Mouse (Mus musculus) intestine, embryonic 16.5 days (tissue): ENCODE results near the gene Hnrnpdl. TPM values are rescaled to one million over a fixed set of nuclear protein-coding genes. Genes with fewer than 3 reads are reported as not detected.
A peak's percentile ranks its signal among the peaks of the same experiment; 100 is the strongest.

Experiments
- ATAC-seq: fragments of 200-750 bp; cut with Nextera tagmentation; 2 replicates; pipeline ENCODE4 v1.8.0; 2017; ENCODE audit warnings: moderate TSS enrichment, moderate library complexity
- H3K27ac ChIP-seq: fragments of 300-500 bp; sonication (generic); 2 replicates; pipeline ENCODE4 v1.5.1; 2014; ENCODE audit warnings: mild to moderate bottlenecking, low read length
- H3K27me3 ChIP-seq: fragments of 300-500 bp; sonication (generic); replicated peaks from 2 replicates; pipeline ENCODE4 v1.6.1; 2014; ENCODE audit warnings: low read length, control low read depth, mixed read lengths; ENCODE audit not compliant: control insufficient read depth, insufficient read depth
- H3K36me3 ChIP-seq: fragments of 300-500 bp; sonication (generic); 2 replicates; pipeline ENCODE4 v1.6.1; 2014; ENCODE audit warnings: low read length, control low read depth; ENCODE audit not compliant: control insufficient read depth, insufficient read depth
- H3K4me1 ChIP-seq: fragments of 300-500 bp; sonication (generic); 2 replicates; pipeline ENCODE4 v1.6.1; 2014; ENCODE audit warnings: low read length, control low read depth, mixed read lengths; ENCODE audit not compliant: control insufficient read depth, insufficient read depth
- H3K4me2 ChIP-seq: fragments of 300-500 bp; sonication (generic); 2 replicates; pipeline ENCODE4 v1.6.1; 2014; ENCODE audit warnings: low read depth, low read length, control low read depth
- H3K4me3 ChIP-seq: fragments of 300-500 bp; sonication (generic); 2 replicates; pipeline ENCODE4 v1.5.1; 2014; ENCODE audit warnings: mild to moderate bottlenecking, low read length
- H3K9ac ChIP-seq: fragments of 300-500 bp; sonication (generic); 2 replicates; pipeline ENCODE4 v1.6.1; 2014; ENCODE audit warnings: low read depth, low read length
- H3K9me3 ChIP-seq: fragments of 300-500 bp; sonication (generic); 2 replicates; pipeline ENCODE4 v1.6.1; 2016; ENCODE audit warnings: low read length, control low read depth; ENCODE audit not compliant: control insufficient read depth
- WGBS: fragments of 180-500 bp; shearing (Covaris S2); extraction: QIAGEN DNeasy Blood & Tissue Kit; methylation state at CpG from one replicate; pipeline ENCODE4 v1.1.7; 2014; 5-methylcytosine and 5-hydroxymethylcytosine counted together
- polyA plus RNA-seq: library from polyadenylated mRNA; unstranded; fragments of >200 nt; fragmentation: Nextera tagmentation; extraction: Ambion mirVana; gene quantifications from 2 replicates; pipeline ENCODE4 v1.2.1, GENCODE M21; 2015

The Hnrnpdl gene
- polyA plus RNA-seq, 1 experiment from 2014 or later = 102 TPM

GRCm38 (mm10) chr5:100040281-100040784, 869 bp upstream of the Hnrnpdl start:
- Histone ChIP-seq H3K4me2 (peak overlapping the region; percentile 72), H3K9ac (peak overlapping the region; percentile 93)
- WGBS = 1% methylated on average over 19 of the region's 19 CpGs

DNA sequence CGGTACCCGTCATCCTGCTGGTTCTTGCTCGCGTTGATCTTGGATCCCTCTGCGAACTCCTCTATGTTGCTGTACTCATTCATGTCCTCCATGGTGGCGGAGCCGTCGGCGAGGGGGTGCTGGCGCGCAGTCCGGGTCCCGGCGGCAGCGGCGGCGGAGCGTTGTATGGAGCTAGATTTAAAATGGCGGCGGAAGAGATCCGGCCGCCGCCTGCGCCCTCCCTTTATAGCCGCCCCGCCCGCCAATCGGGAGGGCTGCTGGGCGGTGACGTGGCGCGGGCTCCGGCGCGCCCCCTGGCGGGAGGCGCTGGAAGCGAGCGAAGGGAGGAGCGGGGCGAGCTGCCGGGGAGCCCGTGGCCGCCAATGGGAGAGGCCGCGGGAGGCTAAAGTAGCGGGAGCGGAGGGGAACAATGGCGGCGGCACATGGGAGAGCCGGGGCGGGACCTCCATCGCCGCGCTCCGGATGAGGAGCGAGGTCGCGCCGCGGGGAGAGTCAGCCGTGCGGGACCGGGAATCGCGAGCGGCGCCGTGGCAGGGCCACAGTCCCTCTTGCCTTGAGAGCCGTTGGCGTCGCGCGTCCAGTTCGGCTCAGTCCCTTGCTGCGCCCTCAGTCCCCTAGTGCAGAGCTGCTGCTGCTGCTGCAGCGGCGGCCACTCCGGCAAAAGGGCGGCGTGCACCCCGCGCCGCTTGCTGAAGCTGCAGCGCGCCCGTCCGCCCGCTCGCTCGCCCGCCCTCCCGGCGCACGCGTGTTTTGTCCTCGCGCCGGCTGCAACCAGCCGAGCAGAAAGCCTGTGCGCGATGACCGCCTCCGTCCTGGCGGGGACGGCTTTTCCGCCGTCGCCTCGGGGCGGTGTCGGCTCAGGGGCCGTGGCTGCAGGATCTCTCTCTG, 506 bp downstream of the Hnrnpdl start:
- Histone ChIP-seq H3K9me3 (no peaks in the 10 kb centered on the region), H3K27ac (peak overlapping the region; percentile 98), H3K27me3 (no peaks in the 10 kb centered on the region), H3K4me2 (peak overlapping the region; percentile 55), H3K9ac (peak overlapping the region; percentile 97), H3K4me1 (peaks cover 26% of the 10 kb centered on the region), H3K36me3 (peaks cover 9% of the 10 kb centered on the region; the same call in 1 of the 2 replicates), H3K4me3 (peak overlapping the region; percentile 94)
- WGBS = under 1% methylated on average over 107 of the region's 113 CpGs
- ATAC-seq = peak; percentile 72

More at GRCm38 (mm10) chr5:100040281-100040784, 869 bp upstream of the Hnrnpdl start:
- H3K36me3 ChIP-seq = 0 out of 2 replicates have a peak, but pooled peaks cover 3% of the 10 kb centered on the region
- H3K9me3 ChIP-seq = no peaks in the 10 kb centered on the region
- H3K27me3 ChIP-seq = no peaks in the 10 kb centered on the region
- H3K4me3 ChIP-seq = peak overlapping the region; percentile 94
- no peak for ATAC-seq
- peak overlapping the region; percentile 86 for H3K27ac ChIP-seq
- peaks cover 32% of the 10 kb centered on the region for H3K4me1 ChIP-seq

- Histone ChIP-seq H3K9ac (peak overlapping the region; percentile 95), H3K36me3 (peaks cover 9% of the 10 kb centered on the region; the same call in 1 of the 2 replicates), H3K27me3 (no peaks in the 10 kb centered on the region), H3K4me1 (peaks cover 20% of the 10 kb centered on the region), H3K4me2 (peak overlapping the region; percentile 93), H3K9me3 (no peaks in the 10 kb centered on the region), H3K4me3 (peak overlapping the region; percentile 94), H3K27ac (peak overlapping the region; percentile 86)
- ATAC-seq = peak; percentile 26
- WGBS = 1% methylated on average over 41 of the region's 45 CpGs
Measured at GRCm38 (mm10) chr5:100037965-100038713, 1.3 kb downstream of the Hnrnpdl start.

- Histone ChIP-seq H3K4me2 (peak overlapping the region; percentile 93), H3K36me3 (peaks cover 17% of the 10 kb centered on the region; the same call in 1 of the 2 replicates), H3K4me3 (peak overlapping the region; percentile 94), H3K9ac (peak overlapping the region; percentile 34; the same call in 1 of the 2 replicates), H3K9me3 (no peaks in the 10 kb centered on the region), H3K4me1 (peaks cover 17% of the 10 kb centered on the region), H3K27ac (no peak overlapping the region), H3K27me3 (no peaks in the 10 kb centered on the region)
- 10% methylated on average over 7 of the region's 7 CpGs for WGBS
- ATAC-seq = no peak
Measured at GRCm38 (mm10) chr5:100036681-100037080, 2.8 kb downstream of the Hnrnpdl start.

DNA sequence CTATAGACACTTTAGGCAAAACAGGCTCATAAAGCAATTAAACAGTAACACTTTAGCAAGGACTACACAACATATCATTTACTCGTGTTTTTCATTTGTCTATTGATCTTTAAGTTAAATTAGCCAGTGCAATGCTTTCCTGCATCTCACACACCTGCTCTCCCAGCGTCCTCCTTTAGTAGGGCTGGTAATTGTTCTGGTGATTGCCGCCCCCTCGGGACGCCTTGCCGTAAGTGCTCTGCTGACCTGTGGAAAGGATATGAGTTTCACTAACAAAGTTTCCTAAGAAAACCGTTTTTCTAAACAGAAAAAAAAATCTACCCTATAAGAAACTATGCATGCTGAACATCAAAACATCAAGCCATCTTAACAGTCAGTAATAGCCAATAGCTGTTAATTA, 3.5 kb downstream of the Hnrnpdl start:
- no peak for ATAC-seq
- Histone ChIP-seq H3K9ac (no peak overlapping the region), H3K36me3 (peaks cover 17% of the 10 kb centered on the region; the same call in 1 of the 2 replicates), H3K9me3 (no peaks in the 10 kb centered on the region), H3K4me1 (peaks cover 13% of the 10 kb centered on the region), H3K4me2 (peak overlapping the region; percentile 93; the same call in 1 of the 2 replicates), H3K27ac (no peak overlapping the region), H3K27me3 (no peaks in the 10 kb centered on the region), H3K4me3 (no peak overlapping the region; the same call in 1 of the 2 replicates)
- 41% methylated on average over 7 of the region's 7 CpGs for WGBS

DNA sequence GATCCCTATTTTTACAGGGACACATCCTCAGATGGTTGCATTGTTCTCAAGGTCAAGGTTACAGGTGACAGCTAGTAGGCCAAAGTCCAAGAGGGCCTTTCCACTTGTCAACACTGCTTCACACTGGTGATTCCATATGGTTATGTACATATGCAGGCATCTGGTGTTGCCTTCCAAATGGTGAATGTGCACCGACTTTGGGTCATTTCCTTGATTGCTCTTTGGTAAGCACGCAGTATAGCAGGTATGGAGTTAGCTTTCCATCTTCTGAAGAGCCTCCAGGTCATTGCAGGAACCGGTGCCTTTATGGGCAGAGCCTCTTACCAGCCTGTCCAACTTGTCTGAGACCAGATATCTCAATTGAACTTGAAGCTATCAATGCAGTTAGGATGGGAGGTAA, 6.8 kb downstream of the Hnrnpdl start:
- 76% methylated on average over 3 of the region's 3 CpGs for WGBS
- Histone ChIP-seq H3K4me1 (peaks cover 21% of the 10 kb centered on the region), H3K27me3 (no peaks in the 10 kb centered on the region), H3K4me3 (no peak overlapping the region), H3K36me3 (peaks cover 16% of the 10 kb centered on the region; the same call in 1 of the 2 replicates), H3K27ac (no peak overlapping the region), H3K9me3 (no peaks in the 10 kb centered on the region), H3K4me2 (no peak overlapping the region), H3K9ac (no peak overlapping the region)
- no peak for ATAC-seq

GRCm38 (mm10) chr5:100032107-100032506, 7.4 kb downstream of the Hnrnpdl start:
- Histone ChIP-seq H3K36me3 (peaks cover 14% of the 10 kb centered on the region; the same call in 1 of the 2 replicates), H3K9ac (no peak overlapping the region), H3K4me1 (peaks cover 17% of the 10 kb centered on the region), H3K4me3 (no peak overlapping the region), H3K27ac (no peak overlapping the region), H3K4me2 (no peak overlapping the region), H3K9me3 (no peaks in the 10 kb centered on the region), H3K27me3 (no peaks in the 10 kb centered on the region)
- ATAC-seq = no peak
- WGBS = 87% methylated on average over 2 of the region's 2 CpGs

DNA sequence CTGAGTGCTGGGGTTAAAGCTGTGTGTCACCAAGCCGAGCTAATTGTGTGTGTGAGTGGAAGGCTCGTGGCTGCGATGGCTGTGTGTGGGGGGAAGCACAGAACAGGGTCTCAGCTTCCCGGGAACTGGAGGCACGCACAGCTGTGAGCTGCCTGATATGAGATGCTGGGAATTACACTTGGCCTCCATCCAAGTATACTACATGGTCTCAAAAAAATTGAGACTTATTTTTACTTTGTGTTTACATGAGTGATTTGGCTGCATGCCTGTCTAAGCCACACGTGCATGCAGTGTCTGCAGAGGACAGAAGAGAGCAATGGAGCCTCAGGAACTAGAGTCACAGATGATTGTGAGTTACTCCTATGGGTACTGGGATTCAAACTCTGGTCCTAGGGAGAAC, 9.4 kb downstream of the Hnrnpdl start:
- no peak overlapping the region for H3K9ac ChIP-seq
- no peaks in the 10 kb centered on the region for H3K9me3 ChIP-seq
- no peak overlapping the region for H3K4me2 ChIP-seq
- no peak overlapping the region for H3K4me3 ChIP-seq
- WGBS = 23% methylated on average over 6 of the region's 6 CpGs
- H3K4me1 ChIP-seq = peaks cover 11% of the 10 kb centered on the region; the same call in 1 of the 2 replicates
- no peaks in the 10 kb centered on the region for H3K27me3 ChIP-seq
- peaks cover 14% of the 10 kb centered on the region; the same call in 1 of the 2 replicates for H3K36me3 ChIP-seq
- peak overlapping the region; percentile 9; the same call in 1 of the 2 replicates for H3K27ac ChIP-seq
- peak; percentile 79 for ATAC-seq

GRCm38 (mm10) chr5:100024868-100025267, 14.6 kb downstream of the Hnrnpdl start:
- Histone ChIP-seq H3K4me1 (peaks cover under 1% of the 10 kb centered on the region; the same call in 1 of the 2 replicates), H3K27me3 (no peaks in the 10 kb centered on the region), H3K4me2 (no peak overlapping the region), H3K36me3 (no peaks in the 10 kb centered on the region), H3K27ac (no peak overlapping the region), H3K9ac (no peak overlapping the region), H3K4me3 (no peak overlapping the region), H3K9me3 (no peaks in the 10 kb centered on the region)
- ATAC-seq = 0 out of 2 replicates have a peak, but pooled peaks have one; percentile 33
- WGBS = 70% methylated on average over 1 of the region's 1 CpGs
